Mouse (Mus musculus) ovary, adult 10 weeks (tissue): ENCODE results near the gene Gm20877. TPM values are rescaled to one million over a fixed set of nuclear protein-coding genes. Genes with fewer than 3 reads are reported as not detected.

Source experiments
- polyA plus RNA-seq: library from polyadenylated mRNA; stranded (reverse); fragments of 350-450 nt; fragmentation: Illumina TruSeq; extraction: RNeasy Lipid Tissue Mini Kit (QIAGEN cat#74804); gene quantifications from one replicate; pipeline ENCODE4 v1.2.3, GENCODE M21; 2014

Gm20877 gene
- polyA plus RNA-seq, result not detected

GRCm38 (mm10) chrY:17093573-17093972, at the start of gene Gm20877:
Gene Gm20877, plus strand, starts transcription at chrY:17093873.

